ENCODE assay signal across 8 mouse cellular contexts in the genomic region with DNA sequence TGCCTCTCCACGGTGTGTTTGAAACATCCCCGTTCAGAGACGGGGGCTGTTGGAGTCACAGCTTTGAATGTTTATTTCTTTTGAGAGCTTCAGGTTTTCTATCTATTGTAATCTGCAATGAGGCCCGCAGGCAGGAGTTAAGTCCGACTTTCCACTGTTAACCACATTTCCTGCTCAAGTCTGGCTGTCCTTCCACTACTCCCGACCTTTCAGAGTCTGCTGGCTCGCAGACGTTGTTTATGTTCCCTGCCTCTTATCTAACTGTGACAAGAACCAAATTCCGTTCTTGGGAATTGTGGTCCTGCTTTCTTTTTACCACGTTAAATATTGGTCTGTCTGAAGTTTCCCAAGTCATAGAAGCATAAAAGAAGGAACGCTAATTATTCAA. TPM values are rescaled to one million over a fixed set of nuclear protein-coding genes. Genes with fewer than 3 reads are reported as not detected.
A peak's percentile ranks its signal among the peaks of the same experiment; 100 is the strongest.
DNase-seq lines count a peak whose midpoint lies in the region; ATAC-seq and TF ChIP-seq lines count a peak whose summit lies in the region.

No protein-coding gene starts in this region.

- H3K9ac ChIP-seq in neural tube, embryonic 11.5 days (ENCODE audit: low read length), result no peak overlapping the region
- peak overlapping the region; percentile 78 for H3K9ac ChIP-seq in heart, embryonic 13.5 days
- H3K9ac ChIP-seq in limb, embryonic 12.5 days (replicated peaks), result no peak overlapping the region
- H3K9ac ChIP-seq in hindbrain, embryonic 14.5 days, result no peak overlapping the region

- no peak overlapping the region for H3K4me2 ChIP-seq in neural tube, embryonic 11.5 days (ENCODE audit: low read depth)
- peak overlapping the region; percentile 73 for H3K4me2 ChIP-seq in heart, embryonic 13.5 days
- peak overlapping the region; percentile 18; the same call in 1 of the 2 replicates for H3K4me2 ChIP-seq in limb, embryonic 12.5 days
- no peak overlapping the region for H3K4me2 ChIP-seq in hindbrain, embryonic 14.5 days (replicated peaks)

- TF ChIP-seq CTCF in small intestine, adult 2 months (IDR thresholded peaks at IDR 0.05; ENCODE audit: extremely low read depth, insufficient read length, insufficient replicate concordance, low read depth, low read length), result no peak

- 58% methylated on average over 11 of the region's 11 CpGs for WGBS in neural tube, embryonic 11.5 days
- 4% methylated on average over 11 of the region's 11 CpGs for WGBS in heart, embryonic 13.5 days
- 31% methylated on average over 11 of the region's 11 CpGs for WGBS in limb, embryonic 12.5 days
- WGBS in small intestine, adult 2 months, result 13% methylated on average over 11 of the region's 11 CpGs
- 70% methylated on average over 11 of the region's 11 CpGs for WGBS in hindbrain, embryonic 14.5 days

- intact Hi-C loops in left cerebral cortex, postnatal 36 days (cut with DNase I), result no loop called here

- no peak overlapping the region for H3K4me3 ChIP-seq in neural tube, embryonic 11.5 days (ENCODE audit: low read depth, low read length)
- peak overlapping the region; percentile 48 for H3K4me3 ChIP-seq in heart, embryonic 13.5 days
- H3K4me3 ChIP-seq in limb, embryonic 12.5 days (replicated peaks), result no peak overlapping the region
- peak overlapping the region; percentile 21 for H3K4me3 ChIP-seq in small intestine, adult 2 months (ENCODE audit: low read depth, low read length)
- no peak overlapping the region for H3K4me3 ChIP-seq in hindbrain, embryonic 14.5 days (replicated peaks; ENCODE audit: low read length)

- H3K4me1 ChIP-seq in neural tube, embryonic 11.5 days (ENCODE audit: control insufficient read depth, insufficient read depth, low read length), result no peaks in the 10 kb centered on the region
- peaks cover 81% of the 10 kb centered on the region for H3K4me1 ChIP-seq in heart, embryonic 13.5 days
- peaks cover 25% of the 10 kb centered on the region for H3K4me1 ChIP-seq in limb, embryonic 12.5 days (replicated peaks)
- H3K4me1 ChIP-seq in small intestine, adult 2 months (ENCODE audit: control insufficient read depth, insufficient read depth, insufficient read length, low read length), result peaks cover 7% of the 10 kb centered on the region
- H3K4me1 ChIP-seq in hindbrain, embryonic 14.5 days (replicated peaks; ENCODE audit: control insufficient read depth, insufficient read depth, low read length), result no peaks in the 10 kb centered on the region

- H3K27me3 ChIP-seq in neural tube, embryonic 11.5 days (ENCODE audit: control insufficient read depth, insufficient read depth, low read length), result no peaks in the 10 kb centered on the region
- no peaks in the 10 kb centered on the region for H3K27me3 ChIP-seq in heart, embryonic 13.5 days (replicated peaks)
- H3K27me3 ChIP-seq in limb, embryonic 12.5 days, result no peaks in the 10 kb centered on the region; the same call in 1 of the 2 replicates
- H3K27me3 ChIP-seq in small intestine, adult 2 months (ENCODE audit: control insufficient read depth, insufficient read depth, low read length), result no peaks in the 10 kb centered on the region
- H3K27me3 ChIP-seq in hindbrain, embryonic 14.5 days (ENCODE audit: control insufficient read depth, insufficient read depth, low read length), result no peaks in the 10 kb centered on the region

- H3K9me3 ChIP-seq in neural tube, embryonic 11.5 days (ENCODE audit: control insufficient read depth, low read length), result no peaks in the 10 kb centered on the region
- H3K9me3 ChIP-seq in heart, embryonic 13.5 days, result no peaks in the 10 kb centered on the region
- H3K9me3 ChIP-seq in limb, embryonic 12.5 days, result no peaks in the 10 kb centered on the region
- H3K9me3 ChIP-seq in hindbrain, embryonic 14.5 days (ENCODE audit: control insufficient read depth, low read length), result no peaks in the 10 kb centered on the region

- H3K36me3 ChIP-seq in neural tube, embryonic 11.5 days (ENCODE audit: control insufficient read depth, insufficient read depth, low read length), result no peaks in the 10 kb centered on the region
- H3K36me3 ChIP-seq in heart, embryonic 13.5 days, result 0 out of 2 replicates have a peak, but pooled peaks cover 2% of the 10 kb centered on the region
- no peaks in the 10 kb centered on the region for H3K36me3 ChIP-seq in limb, embryonic 12.5 days
- no peaks in the 10 kb centered on the region for H3K36me3 ChIP-seq in small intestine, adult 2 months (ENCODE audit: control insufficient read depth, insufficient read depth, low read length)
- no peaks in the 10 kb centered on the region for H3K36me3 ChIP-seq in hindbrain, embryonic 14.5 days (replicated peaks; ENCODE audit: control insufficient read depth, insufficient read depth)

- TF ChIP-seq POLR2A in small intestine, adult 2 months (IDR thresholded peaks at IDR 0.05; ENCODE audit: low read depth, low read length), result no peak

- H3K27ac ChIP-seq in neural tube, embryonic 11.5 days (ENCODE audit: low read depth, low read length), result 0 out of 2 replicates have a peak overlapping the region, but pooled peaks have one; percentile 3
- H3K27ac ChIP-seq in heart, embryonic 13.5 days (replicated peaks), result peak overlapping the region; percentile 97
- H3K27ac ChIP-seq in limb, embryonic 12.5 days, result no peak overlapping the region
- 0 out of 2 replicates have a peak overlapping the region, but pooled peaks have one; percentile 6 for H3K27ac ChIP-seq in small intestine, adult 2 months (ENCODE audit: insufficient read depth, low read depth, low read length)
- no peak overlapping the region for H3K27ac ChIP-seq in hindbrain, embryonic 14.5 days

- no peak for ATAC-seq in neural tube, embryonic 11.5 days (ENCODE audit: insufficient read depth, low FRiP score, low TSS enrichment)
- ATAC-seq in heart, embryonic 13.5 days (ENCODE audit: extremely low read depth, insufficient number of reproducible peaks, low FRiP score, low TSS enrichment), result peak; percentile 40
- no peak for ATAC-seq in limb, embryonic 12.5 days (ENCODE audit: insufficient number of reproducible peaks, insufficient read depth, low FRiP score, low TSS enrichment, low read depth)
- ATAC-seq in CD4-positive, CD25-positive, alpha-beta regulatory T cell, adult 4 months, result no peak
- no peak for ATAC-seq in hindbrain, embryonic 14.5 days (ENCODE audit: low FRiP score)

- no peak for DNase-seq in neural tube, embryonic 11.5 days (ENCODE audit: low spot score)
- no peak for DNase-seq in neural tube, embryonic 10.5 days (ENCODE audit: extremely low spot score, low spot score)
- DNase-seq in left cerebral cortex, postnatal 36 days (ENCODE audit: low spot score in 2 of 2), result no peak
- no peak for DNase-seq in hindbrain, embryonic 14.5 days (ENCODE audit: low spot score)

RNA-seq across cellular contexts. Expression of gene Art4, which starts 0.3 kb away (rescaled TPM):
- polyA plus RNA-seq in neural tube, embryonic 11.5 days (2014; fragmentation: Nextera tagmentation; extraction: Ambion mirVana), result 1.0 and 1.6 TPM in 2 replicates
- polyA plus RNA-seq in heart, embryonic 13.5 days (2015; fragmentation: Nextera tagmentation; extraction: Ambion mirVana), result 13.3 and 15.6 TPM in 2 replicates
- 1.8 and 2.5 TPM in 2 replicates for polyA plus RNA-seq in limb, embryonic 12.5 days (2016; fragmentation: Nextera tagmentation; extraction: Ambion mirVana)
- 0.04 and 0.11 TPM in 2 replicates for polyA plus RNA-seq in small intestine, adult 2 months (2012; rRNA removed)
- not detected for total RNA-seq in left cerebral cortex, postnatal 36 days (2021)
- 1 to 10 TPM; 3.7 to 5.7 TPM for polyA plus RNA-seq in CD4-positive, CD25-positive, alpha-beta regulatory T cell, adult 4 months (2017; shearing (Covaris generic))
- polyA plus RNA-seq in hindbrain, embryonic 14.5 days (2014; fragmentation: Nextera tagmentation; extraction: Ambion mirVana), result 0.10 and 0.21 TPM in 2 replicates

RNA-seq across cellular contexts. Expression of gene Mgp, which starts 17.8 kb away (rescaled TPM):
- 8.3 and 10.3 TPM in 2 replicates for polyA plus RNA-seq in neural tube, embryonic 11.5 days (2014; fragmentation: Nextera tagmentation; extraction: Ambion mirVana)
- polyA plus RNA-seq in heart, embryonic 13.5 days (2015; fragmentation: Nextera tagmentation; extraction: Ambion mirVana), result 290 and 310 TPM in 2 replicates
- 28.7 and 40.3 TPM in 2 replicates for polyA plus RNA-seq in limb, embryonic 12.5 days (2016; fragmentation: Nextera tagmentation; extraction: Ambion mirVana)
- polyA plus RNA-seq in small intestine, adult 2 months (2012; rRNA removed), result 76.2 and 91.8 TPM in 2 replicates
- total RNA-seq in left cerebral cortex, postnatal 36 days (2021), result 10 to 100 TPM; 38.0 to 47.7 TPM
- not detected for polyA plus RNA-seq in CD4-positive, CD25-positive, alpha-beta regulatory T cell, adult 4 months (2017; shearing (Covaris generic))
- polyA plus RNA-seq in hindbrain, embryonic 14.5 days (2014; fragmentation: Nextera tagmentation; extraction: Ambion mirVana), result 9.2 and 11.7 TPM in 2 replicates

RNA-seq across cellular contexts. Expression of gene Smco3, which starts 22.6 kb away (rescaled TPM):
- polyA plus RNA-seq in neural tube, embryonic 11.5 days (2014; fragmentation: Nextera tagmentation; extraction: Ambion mirVana), result 0.50 and 1.0 TPM in 2 replicates
- polyA plus RNA-seq in heart, embryonic 13.5 days (2015; fragmentation: Nextera tagmentation; extraction: Ambion mirVana), result 0.20 TPM in 1 of 2 replicates, not detected in the other
- polyA plus RNA-seq in limb, embryonic 12.5 days (2016; fragmentation: Nextera tagmentation; extraction: Ambion mirVana), result not detected in 2 replicates
- not detected in 2 replicates for polyA plus RNA-seq in small intestine, adult 2 months (2012; rRNA removed)
- 1 to 10 TPM; 3.6 to 5.6 TPM for total RNA-seq in left cerebral cortex, postnatal 36 days (2021)
- polyA plus RNA-seq in CD4-positive, CD25-positive, alpha-beta regulatory T cell, adult 4 months (2017; shearing (Covaris generic)), result not detected
- 1.8 and 1.9 TPM in 2 replicates for polyA plus RNA-seq in hindbrain, embryonic 14.5 days (2014; fragmentation: Nextera tagmentation; extraction: Ambion mirVana)

RNA-seq across cellular contexts. Expression of gene Wbp11, which starts 29.8 kb away (rescaled TPM):
- polyA plus RNA-seq in neural tube, embryonic 11.5 days (2014; fragmentation: Nextera tagmentation; extraction: Ambion mirVana), result 150 and 154 TPM in 2 replicates
- 70.6 and 71.1 TPM in 2 replicates for polyA plus RNA-seq in heart, embryonic 13.5 days (2015; fragmentation: Nextera tagmentation; extraction: Ambion mirVana)
- 133 and 139 TPM in 2 replicates for polyA plus RNA-seq in limb, embryonic 12.5 days (2016; fragmentation: Nextera tagmentation; extraction: Ambion mirVana)
- polyA plus RNA-seq in small intestine, adult 2 months (2012; rRNA removed), result 16.0 and 32.0 TPM in 2 replicates
- 100 to 1,000 TPM; 122 to 125 TPM for total RNA-seq in left cerebral cortex, postnatal 36 days (2021)
- polyA plus RNA-seq in CD4-positive, CD25-positive, alpha-beta regulatory T cell, adult 4 months (2017; shearing (Covaris generic)), result 10 to 100 TPM; 58.3 to 63.6 TPM
- 74.7 and 77.5 TPM in 2 replicates for polyA plus RNA-seq in hindbrain, embryonic 14.5 days (2014; fragmentation: Nextera tagmentation; extraction: Ambion mirVana)

RNA-seq across cellular contexts. Expression of gene BC049715, which starts 30.4 kb away (rescaled TPM):
- polyA plus RNA-seq in neural tube, embryonic 11.5 days (2014; fragmentation: Nextera tagmentation; extraction: Ambion mirVana), result 0.94 and 1.3 TPM in 2 replicates
- 1.2 and 1.9 TPM in 2 replicates for polyA plus RNA-seq in heart, embryonic 13.5 days (2015; fragmentation: Nextera tagmentation; extraction: Ambion mirVana)
- polyA plus RNA-seq in limb, embryonic 12.5 days (2016; fragmentation: Nextera tagmentation; extraction: Ambion mirVana), result 3.6 and 4.0 TPM in 2 replicates
- 0.28 and 0.56 TPM in 2 replicates for polyA plus RNA-seq in small intestine, adult 2 months (2012; rRNA removed)
- total RNA-seq in left cerebral cortex, postnatal 36 days (2021), result 1 to 10 TPM; 3.5 to 4.7 TPM
- polyA plus RNA-seq in CD4-positive, CD25-positive, alpha-beta regulatory T cell, adult 4 months (2017; shearing (Covaris generic)), result 1 to 10 TPM; 2.1 to 5.2 TPM
- 1.4 and 2.0 TPM in 2 replicates for polyA plus RNA-seq in hindbrain, embryonic 14.5 days (2014; fragmentation: Nextera tagmentation; extraction: Ambion mirVana)

Comparison
In these comparisons a context has a peak if more than half of its experiments do, and no peak if none do; other contexts are left out.
1. H3K27ac ChIP-seq: peak in neural tube, embryonic 11.5 days (single experiment), heart, embryonic 13.5 days (single experiment) and small intestine, adult 2 months (single experiment); none in limb, embryonic 12.5 days (single experiment) and hindbrain, embryonic 14.5 days (single experiment).
2. H3K4me2 ChIP-seq: peak in heart, embryonic 13.5 days (single experiment) and limb, embryonic 12.5 days (single experiment); none in neural tube, embryonic 11.5 days (single experiment) and hindbrain, embryonic 14.5 days (single experiment).
3. H3K4me3 ChIP-seq: peak in heart, embryonic 13.5 days (single experiment) and small intestine, adult 2 months (single experiment); none in neural tube, embryonic 11.5 days (single experiment), limb, embryonic 12.5 days (single experiment) and hindbrain, embryonic 14.5 days (single experiment).